Mouse (Mus musculus) liver, postnatal 0 days (tissue): ENCODE data around the gene Slc25a44.

Experiments
- CTCF ChIP-seq: sonication (generic); IDR thresholded peaks from 2 replicates; pipeline ENCODE4 v1.5.1; 2016; ENCODE audit warnings: antibody characterized with exemption, low read depth
- EP300 ChIP-seq: IDR thresholded peaks from 2 replicates; pipeline ENCODE4 v1.6.1; 2016; ENCODE audit warnings: antibody characterized with exemption, low read depth, mild to moderate bottlenecking

DNA sequence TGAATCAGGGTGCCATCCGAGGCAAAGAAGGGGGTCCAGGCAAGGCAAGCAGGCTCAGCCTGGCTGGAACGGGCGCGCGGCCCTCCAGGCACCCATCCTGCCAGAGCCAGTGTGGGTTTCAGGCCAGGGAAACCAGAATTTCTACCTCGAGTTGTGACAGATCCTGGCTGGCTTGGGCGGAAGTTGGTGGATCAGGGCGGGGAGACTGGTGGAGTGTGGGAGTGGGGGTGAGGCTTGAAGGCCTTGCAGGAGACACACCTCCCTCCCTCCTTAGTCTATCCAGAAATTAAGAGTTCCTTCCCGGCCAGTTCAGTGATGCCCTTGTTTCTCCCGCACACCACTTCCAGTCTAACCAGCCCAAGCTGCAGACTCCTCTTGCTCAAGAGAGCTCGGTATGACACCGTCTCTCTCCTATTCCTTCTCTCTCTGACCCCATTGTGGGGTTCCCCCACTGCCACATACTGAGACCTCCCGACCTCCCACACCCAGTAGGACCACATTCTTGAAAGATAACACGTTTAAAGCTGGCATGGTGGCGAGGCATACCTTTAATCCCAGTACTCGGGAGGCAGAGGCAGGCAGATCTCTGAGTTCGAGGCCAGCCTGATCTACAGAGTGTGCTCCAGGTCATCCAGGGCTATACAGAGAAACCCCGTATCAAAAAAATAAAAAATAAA is 30.8 kb upstream of the Slc25a44 start:
- no peak for TF ChIP-seq CTCF
- TF ChIP-seq EP300, result no peak
